Mouse (Mus musculus): ENCODE measurements around the gene Gm13102.
"Not testable (repeated sequence)": the region's sequence is repeated elsewhere in the genome, so short reads cannot be mapped to it uniquely, and the experiment has no call there.

Gene Gm13102

GRCm38 (mm10) chr4:144106174-144106573 is at the start of gene Gm13102:
Gene Gm13102, plus strand, starts transcription at chr4:144106474.
- DNase-seq: not testable (repeated sequence)

GRCm38 (mm10) chr4:144058826-144059225 is 47.4 kb upstream of the Gm13102 start, which contains the start of gene Pramel4:
Gene Pramel4, plus strand, starts transcription at chr4:144059126.
- not testable (repeated sequence) for DNase-seq

All from kidney, postnatal 25 days (tissue).